Mouse (Mus musculus): ENCODE data around the gene Chdh.

DNA sequence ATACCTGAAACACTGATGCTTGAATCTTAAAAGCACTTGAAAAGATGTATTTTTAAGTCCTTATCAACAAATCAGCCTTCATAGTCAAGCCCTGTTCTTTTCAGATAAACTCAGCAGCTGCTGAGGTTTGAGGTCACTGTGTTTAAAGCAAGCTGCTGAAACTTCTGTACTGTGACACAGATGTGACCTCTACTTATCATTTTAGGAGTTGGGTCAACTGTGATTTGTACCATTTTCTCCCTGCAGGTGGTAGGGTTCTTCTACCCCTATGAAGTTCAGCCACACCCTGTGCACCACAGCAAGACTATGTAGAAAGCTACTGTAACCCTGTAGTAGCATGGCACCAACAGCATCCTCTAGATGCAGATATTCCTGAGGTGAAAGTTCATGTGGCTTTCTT is 11.5 kb upstream of the Chdh start:
- TF ChIP-seq CTCF (IDR thresholded peaks at IDR 0.05; ENCODE audit: low read depth, low read length) (no peak), POLR2A (IDR thresholded peaks at IDR 0.05; ENCODE audit: insufficient read depth, low read length) (no peak)

All from ES-Bruce4 (cell line).